Mouse (Mus musculus) brain, embryonic 14.5 days (tissue): ENCODE data around the gene Camsap2.

Experiments used
- CTCF ChIP-seq: fragments of 200-500 bp; IDR thresholded peaks from 2 replicates; pipeline ENCODE4 v1.5.1; 2012; ENCODE audit warnings: inconsistent platforms, mild to moderate bottlenecking, moderate library complexity, borderline replicate concordance; ENCODE audit not compliant: insufficient read depth, insufficient read length; ENCODE audit errors: extremely low read depth
- POLR2A ChIP-seq: fragments of 200-500 bp; IDR thresholded peaks from 2 replicates; pipeline ENCODE4 v1.6.1; 2012; ENCODE audit warnings: mild to moderate bottlenecking, inconsistent platforms, borderline replicate concordance; ENCODE audit not compliant: poor library complexity, insufficient read depth, insufficient read length, severe bottlenecking; ENCODE audit errors: extremely low read depth

- TF ChIP-seq CTCF (peak; percentile 33; the same call in 1 of the 2 replicates), POLR2A (no peak)
These were observed 111.3 kb downstream of the Camsap2 start for GRCm38 (mm10) chr1:136234595-136235092.
